In genomic region chr8:119844577-119844976, GRCm38 (mm10) we compare ENCODE assay signal across 17 mouse cellular contexts. TPM values are rescaled to one million over a fixed set of nuclear protein-coding genes. Genes with fewer than 3 reads are reported as not detected.
A peak's percentile ranks its signal among the peaks of the same experiment; 100 is the strongest.
DNase-seq lines count a peak whose midpoint lies in the region; ATAC-seq and TF ChIP-seq lines count a peak whose summit lies in the region.
"Had no signal": no experiment of that assay in that cellular context is flagged by ENCODE, and none has a peak within 500 bp of the region (broad histone marks: within the 10 kb centered on the region; RNA-seq: fewer than 3 reads in every experiment).

No protein-coding gene starts in this region.

- no peak overlapping the region for H3K9ac ChIP-seq in heart, embryonic 13.5 days
- H3K9ac ChIP-seq: hindbrain, embryonic 12.5 days; limb, embryonic 15.5 days; neural tube, embryonic 15.5 days had no signal

- no peaks in the 10 kb centered on the region for H3K36me3 ChIP-seq in heart, embryonic 13.5 days
- H3K36me3 ChIP-seq: hindbrain, embryonic 12.5 days; limb, embryonic 15.5 days; neural tube, embryonic 15.5 days had no signal

- ATAC-seq in heart, embryonic 13.5 days (ENCODE audit: extremely low read depth, insufficient number of reproducible peaks, low FRiP score, low TSS enrichment): no peak
- ATAC-seq in Patski: peak; percentile 7
- ATAC-seq in megakaryocyte, adult 5-6 weeks (ENCODE audit: poor library complexity, severe bottlenecking): peak; percentile 19; the same call in 1 of the 2 replicates
- ATAC-seq: forebrain, embryonic 16.5 days had no signal

- in situ Hi-C loops in Patski (cut with MboI; ENCODE audit: low pct_unique_long_range_greater_than_20kb): loop anchor here (5.0 kb wide), 2 partner anchors 62 to 157 kb away; no protein-coding TSS in a partner anchor

- 15% methylated on average over 8 of the region's 8 CpGs for WGBS in heart, embryonic 13.5 days

- no peak for DNase-seq in heart, postnatal 4 days
- DNase-seq in Patski (ENCODE audit: low read depth, low spot score): no peak
- peak; percentile 41 for DNase-seq in R1 (ENCODE audit: low read depth, low spot score)
- no peak for DNase-seq in spleen, postnatal 14 days (ENCODE audit: low spot score in 2 of 2)
- no peak for DNase-seq in thymus, postnatal 25 days
- DNase-seq: adrenal gland, postnatal 14 days; cerebellum, postnatal 14 days; layer of hippocampus, adult 9-11 months had no signal

- H3K9me3 ChIP-seq in heart, embryonic 13.5 days: peaks cover 5% of the 10 kb centered on the region; the same call in 1 of the 2 replicates
- H3K9me3 ChIP-seq: limb, embryonic 15.5 days; neural tube, embryonic 15.5 days had no signal

- CTCF ChIA-PET in Patski (lab: Charles Lee): interaction anchor here (1.7 to 4.1 kb wide), 6 partner anchors 10 to 156 kb away, joined by 5 to 19 read pairs (median 8); no protein-coding TSS in a partner anchor

- peaks cover 18% of the 10 kb centered on the region for H3K4me1 ChIP-seq in heart, embryonic 13.5 days

- POLR2A ChIA-PET in Patski (lab: Charles Lee): interaction anchor here (0.5 kb wide), 1 partner anchor 34 kb away, joined by 3 read pairs; no protein-coding TSS in a partner anchor

- TF ChIP-seq CTCF in Patski (IDR thresholded peaks at IDR 0.05): no peak

- H3K4me2 ChIP-seq in heart, embryonic 13.5 days: peak overlapping the region; percentile 26
- H3K4me2 ChIP-seq: hindbrain, embryonic 12.5 days; limb, embryonic 15.5 days; midbrain, embryonic 11.5 days; neural tube, embryonic 15.5 days had no signal

- H3K27me3 ChIP-seq in heart, embryonic 13.5 days (replicated peaks): peaks cover 3% of the 10 kb centered on the region; the same call in 1 of the 2 replicates
- H3K27me3 ChIP-seq in Patski: no peaks in the 10 kb centered on the region
- H3K27me3 ChIP-seq: hindbrain, embryonic 12.5 days; neural tube, embryonic 15.5 days had no signal

- H3K4me3 ChIP-seq in heart, embryonic 13.5 days: no peak overlapping the region
- H3K4me3 ChIP-seq: erythroblast, embryonic 14.5 days; hindbrain, embryonic 12.5 days; limb, embryonic 15.5 days; neural tube, embryonic 15.5 days had no signal

- no peak overlapping the region for H3K27ac ChIP-seq in heart, embryonic 13.5 days (replicated peaks)
- H3K27ac ChIP-seq: hindbrain, embryonic 12.5 days; kidney, postnatal 0 days; limb, embryonic 15.5 days; neural tube, embryonic 15.5 days had no signal

RNA-seq across cellular contexts. Expression of gene Cotl1, which starts 4.2 kb away (rescaled TPM):
- 40.2 and 51.4 TPM in 2 replicates for polyA plus RNA-seq in heart, embryonic 13.5 days (2015; fragmentation: Nextera tagmentation; extraction: Ambion mirVana)
- total RNA-seq in heart, postnatal 4 days (2021): 10 to 100 TPM; 51.5 to 56.0 TPM
- 33.3 TPM for polyA plus RNA-seq in Patski (2021)
- total RNA-seq in megakaryocyte, adult 5-6 weeks (2015): 526 and 619 TPM in 2 replicates
- total RNA-seq in megakaryocyte, adult 5-6 weeks (2017): 490 and 532 TPM in 2 replicates

RNA-seq across cellular contexts. Expression of gene Klhl36, which starts 17.5 kb away (rescaled TPM):
- 10.1 and 10.9 TPM in 2 replicates for polyA plus RNA-seq in heart, embryonic 13.5 days (2015; fragmentation: Nextera tagmentation; extraction: Ambion mirVana)
- 1 to 10 TPM; 4.7 to 4.8 TPM for total RNA-seq in heart, postnatal 4 days (2021)
- 8.6 TPM for polyA plus RNA-seq in Patski (2021)
- total RNA-seq in megakaryocyte, adult 5-6 weeks (2015): 2.7 and 5.5 TPM in 2 replicates
- 8.5 and 9.2 TPM in 2 replicates for total RNA-seq in megakaryocyte, adult 5-6 weeks (2017)

Comparison
In these comparisons a context has a peak if more than half of its experiments do, and no peak if none do; other contexts are left out.
1. RNA of gene Cotl1, which starts 4.2 kb away (total RNA-seq): 490 to 619 TPM in megakaryocyte, adult 5-6 weeks; 51.5 to 56.0 TPM in heart, postnatal 4 days; every median in the first group is over 4 times any median in the second.